Mouse (Mus musculus) layer of hippocampus, adult 9-11 months (tissue): ENCODE data around the gene Ift172.
"Not testable (repeated sequence)": the region's sequence is repeated elsewhere in the genome, so short reads cannot be mapped to it uniquely, and the experiment has no call there.

Source experiments
- DNase-seq: peaks from one replicate; pipeline ENCODE4 v3.0.0; 2022

Ift172 gene

GRCm38 (mm10) chr5:31255971-31256370, 34.9 kb downstream of the Ift172 start:
- no peak for DNase-seq

DNA sequence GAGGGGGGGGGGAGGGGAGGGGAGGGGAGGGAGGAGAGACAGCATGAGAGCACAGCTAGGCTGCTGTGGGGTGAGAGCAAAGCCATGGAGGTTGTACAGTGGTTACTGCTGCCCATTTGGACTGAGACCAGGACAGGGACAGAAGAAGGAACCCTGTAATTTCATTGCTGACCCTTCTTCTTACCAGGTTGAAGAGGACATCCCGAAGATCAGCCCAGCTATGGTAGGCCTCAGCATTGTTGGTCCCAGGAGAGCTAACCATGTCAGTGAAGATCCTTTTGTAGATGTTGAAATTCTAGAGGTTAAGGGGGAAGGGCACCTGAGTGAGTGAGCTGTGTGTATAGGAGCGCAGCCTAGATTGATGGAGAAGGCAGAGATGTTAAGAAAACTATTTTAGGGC, 35.5 kb downstream of the Ift172 start:
- DNase-seq = no peak

- no peak for DNase-seq
Observed at GRCm38 (mm10) chr5:31254901-31255300, 36.0 kb downstream of the Ift172 start.

- DNase-seq = no peak
Observed at GRCm38 (mm10) chr5:31254452-31254851, 36.5 kb downstream of the Ift172 start.

- DNase-seq = no peak
Observed at GRCm38 (mm10) chr5:31253806-31254205, 37.1 kb downstream of the Ift172 start.

DNA sequence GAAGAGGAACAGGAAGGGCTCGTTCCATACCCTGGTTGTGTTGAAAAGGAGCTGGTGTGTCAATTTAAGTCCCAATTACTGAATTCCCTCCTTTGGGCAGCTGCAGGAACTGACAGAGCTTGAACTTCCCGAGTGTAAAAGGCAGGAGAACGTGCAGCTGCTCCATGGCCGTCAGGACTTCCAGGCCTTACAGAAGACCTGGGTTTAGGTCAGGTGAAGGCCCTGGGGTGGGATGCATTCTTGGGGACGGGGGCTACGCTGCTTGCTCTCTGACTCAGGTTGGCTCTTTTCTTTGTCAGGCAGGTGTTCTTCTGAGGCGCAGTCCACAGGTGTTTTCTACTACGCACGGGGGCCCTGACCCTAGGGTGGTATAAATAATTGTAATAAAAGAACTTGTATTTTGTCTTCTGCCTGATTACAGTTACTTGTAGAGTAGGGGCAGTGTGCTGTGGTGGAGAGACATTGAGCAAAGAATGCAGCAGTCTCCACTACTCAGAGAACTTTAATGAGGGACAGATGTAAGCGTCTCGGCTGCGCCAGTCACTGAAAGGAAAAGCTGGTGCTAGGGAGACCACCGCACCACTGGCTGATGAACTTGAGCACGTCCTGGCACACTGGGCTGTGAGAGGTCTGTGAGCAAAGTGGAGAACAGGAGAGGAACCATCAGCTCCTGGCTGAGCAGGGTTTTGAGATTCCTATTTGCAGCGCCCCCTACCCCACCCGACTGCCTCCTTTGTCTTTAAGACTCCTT, 37.9 kb downstream of the Ift172 start:
- DNase-seq = no peak

- DNase-seq = no peak
Observed at GRCm38 (mm10) chr5:31252151-31252550, 38.8 kb downstream of the Ift172 start.

GRCm38 (mm10) chr5:31251541-31252101, 39.3 kb downstream of the Ift172 start, which contains the start of gene Krtcap3:
TSS of gene Krtcap3 (plus strand) at chr5:31251691.
- no peak for DNase-seq

GRCm38 (mm10) chr5:31250716-31251115, 40.2 kb downstream of the Ift172 start:
- DNase-seq = no peak

- no peak for DNase-seq
Observed at GRCm38 (mm10) chr5:31242191-31242590, 48.7 kb downstream of the Ift172 start.

GRCm38 (mm10) chr5:31241522-31242034, 49.3 kb downstream of the Ift172 start:
- no peak for DNase-seq

GRCm38 (mm10) chr5:31240637-31241521, 50.0 kb downstream of the Ift172 start, which contains the start of the genes Nrbp1 and Gm9970:
TSS of gene Nrbp1 (plus strand) at chr5:31240864.
TSS of gene Gm9970 (minus strand) at chr5:31241232.
- DNase-seq = peak; percentile 97

GRCm38 (mm10) chr5:31226641-31227040, 64.3 kb downstream of the Ift172 start:
- DNase-seq = no peak

DNA sequence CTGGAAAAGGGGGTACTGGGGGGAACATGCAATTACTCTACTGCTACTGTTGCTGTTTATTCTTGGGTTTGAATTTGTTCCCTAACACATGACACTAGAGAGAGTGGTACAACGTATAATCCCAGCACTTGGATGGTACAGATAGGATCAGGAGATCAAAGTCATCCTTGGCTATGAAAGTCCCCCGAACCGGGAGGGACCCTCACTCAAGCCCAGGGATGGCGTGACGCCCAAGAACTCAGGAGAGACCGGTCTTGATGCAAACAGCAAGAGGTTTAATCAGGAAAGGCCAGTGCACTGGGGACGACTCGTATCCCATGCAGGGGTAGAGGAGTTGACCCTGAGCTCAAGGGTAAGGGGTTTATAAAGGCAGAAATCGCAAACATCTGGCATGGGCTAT, 68.2 kb downstream of the Ift172 start:
- no peak for DNase-seq

- peak; percentile 57 for DNase-seq
Observed at GRCm38 (mm10) chr5:31221304-31221945, 69.5 kb downstream of the Ift172 start.

DNA sequence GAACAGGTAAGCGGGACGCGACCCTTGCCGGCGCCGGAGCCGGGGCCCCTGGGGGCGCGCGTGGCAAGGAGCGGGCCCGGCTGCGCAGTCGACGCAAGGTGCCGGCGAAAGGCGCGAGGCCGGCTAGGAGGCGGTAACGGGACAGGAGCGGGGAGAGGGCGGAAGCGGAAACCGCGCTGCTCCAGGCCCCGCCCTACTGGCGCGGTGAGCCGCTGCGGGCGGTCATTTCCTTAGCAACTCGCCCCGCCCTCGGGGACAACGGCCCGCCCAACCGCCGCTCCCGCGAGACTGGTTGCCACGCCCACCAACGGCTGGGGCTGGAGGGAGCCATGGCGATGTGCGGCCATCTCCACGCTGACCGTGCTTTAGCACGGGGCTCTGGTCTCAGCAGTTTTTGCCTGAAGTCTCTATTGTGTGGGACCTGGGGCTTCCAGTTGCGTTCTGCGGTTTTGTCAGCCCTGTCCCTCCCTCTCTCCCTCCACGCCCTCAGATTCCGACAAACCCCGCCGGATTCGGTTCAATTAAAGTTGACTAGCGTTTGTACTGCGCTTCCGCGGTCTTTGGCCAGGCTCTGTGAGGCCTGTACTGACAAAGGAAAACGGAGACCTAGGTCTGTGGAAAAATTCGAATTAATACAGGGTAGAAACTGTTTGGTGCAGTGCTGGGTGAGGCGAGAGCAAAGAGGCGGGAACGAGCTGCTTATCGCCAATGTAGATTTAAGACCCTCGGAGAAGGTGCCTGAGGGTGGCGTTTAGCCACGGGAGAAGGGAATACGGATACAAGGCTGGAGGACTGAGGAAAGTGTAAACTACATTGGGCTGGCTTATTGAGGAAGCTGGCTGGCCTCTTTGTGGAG, 70.2 kb downstream of the Ift172 start, which contains the start of gene Ppm1g:
Gene Ppm1g (minus strand): TSS at position 240 of the 856 bp plus-strand sequence.
- peak; percentile 96 for DNase-seq

- DNase-seq = no peak
Observed at GRCm38 (mm10) chr5:31219911-31220447, 70.9 kb downstream of the Ift172 start.

- no peak for DNase-seq
Observed at GRCm38 (mm10) chr5:31219474-31219873, 71.4 kb downstream of the Ift172 start.

DNA sequence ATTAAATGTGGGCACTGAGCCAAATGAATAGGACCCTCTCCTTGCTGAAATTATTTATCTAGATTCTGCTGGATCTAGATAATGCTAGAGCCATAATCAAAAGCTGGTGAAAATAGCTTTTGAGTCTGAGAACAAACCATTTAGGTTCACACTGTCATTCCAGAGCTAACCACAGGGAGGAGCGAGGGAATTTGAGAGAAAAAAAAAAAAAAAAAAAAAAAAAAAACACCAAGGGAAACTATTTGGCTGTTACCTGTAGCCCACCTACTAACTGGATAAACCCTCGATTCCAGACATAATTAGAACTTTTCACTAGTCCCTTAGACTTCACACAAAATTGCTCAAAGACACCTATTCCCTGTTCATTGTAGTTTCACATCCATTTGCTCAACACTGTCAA, 71.8 kb downstream of the Ift172 start:
- no peak for DNase-seq

GRCm38 (mm10) chr5:31218294-31218693, 72.6 kb downstream of the Ift172 start:
- no peak for DNase-seq

- DNase-seq = not testable (repeated sequence)
Observed at GRCm38 (mm10) chr5:31216554-31216953, 74.4 kb downstream of the Ift172 start.
